Mouse (Mus musculus) megakaryocyte, adult 5-6 weeks (primary cell): ENCODE data around the gene Pdcd1lg2. TPM values are rescaled to one million over a fixed set of nuclear protein-coding genes. Genes with fewer than 3 reads are reported as not detected.
A peak's percentile ranks its signal among the peaks of the same experiment; 100 is the strongest.

Experiments used
- ATAC-seq: 2 replicates; pipeline ENCODE4 v1.8.0; 2016; ENCODE audit warnings: mild to moderate bottlenecking, inconsistent platforms; ENCODE audit not compliant: poor library complexity, severe bottlenecking
- total RNA-seq, 2 experiments: library from RNA; stranded (forward) in 1 of 2; stranded (reverse) in 1 of 2; fragments of 153-499, 151-499 nt in 1 of 2; fragments of 221-1000, 200-1000 nt in 1 of 2; gene quantifications; 2 replicates each; pipeline versions ENCODE4 v1.2.3 to v1.2.4; 2015 to 2017

The Pdcd1lg2 gene
- total RNA-seq, 2 experiments from 2014 or later = 0.44 TPM; not detected in 1

GRCm38 (mm10) chr19:29489785-29490284 lies 79.1 kb downstream of the Pdcd1lg2 start:
- no peak for ATAC-seq

DNA sequence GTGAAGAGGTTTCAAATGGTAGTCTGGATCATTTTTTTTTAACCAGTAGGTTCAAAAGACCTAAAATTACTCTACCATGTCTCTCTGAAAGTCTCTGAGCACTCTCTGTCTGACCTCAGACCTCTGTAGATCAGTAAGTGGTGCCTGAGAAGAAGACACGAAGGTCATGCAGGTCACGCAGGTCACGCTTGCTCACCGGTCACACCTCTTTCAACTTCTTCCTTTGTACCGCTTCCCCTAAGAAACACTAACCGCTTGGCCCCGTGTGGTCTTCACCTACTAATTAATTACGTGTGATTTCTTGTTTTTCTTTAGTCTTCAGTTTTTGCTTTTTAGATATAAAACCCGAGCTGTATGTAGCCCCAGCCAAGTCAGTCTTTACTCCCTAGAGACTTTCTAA lies 80.7 kb downstream of the Pdcd1lg2 start:
- no peak for ATAC-seq

DNA sequence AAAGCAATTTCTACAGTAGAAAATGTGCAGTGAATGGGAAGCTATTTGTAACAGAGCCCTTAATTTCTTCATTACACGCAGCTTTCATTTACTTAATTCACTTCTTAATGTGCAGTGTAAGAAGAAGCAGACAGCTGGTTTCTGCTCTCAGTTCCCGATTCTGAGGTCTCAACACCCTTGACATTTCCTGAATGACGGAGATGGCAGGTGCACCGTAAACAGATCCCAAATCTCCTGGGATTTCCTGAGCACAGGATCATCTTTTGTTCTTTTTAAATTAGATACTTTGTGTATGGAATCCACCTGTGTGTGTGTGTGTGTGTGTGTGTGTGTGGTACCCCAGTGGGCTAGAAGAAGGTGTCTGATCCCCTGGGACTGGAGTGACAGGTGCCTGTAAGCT lies 83.7 kb downstream of the Pdcd1lg2 start:
- peak; percentile 53; the same call in 1 of the 2 replicates for ATAC-seq

- no peak for ATAC-seq
These were observed 85.4 kb downstream of the Pdcd1lg2 start for GRCm38 (mm10) chr19:29496001-29496597.

DNA sequence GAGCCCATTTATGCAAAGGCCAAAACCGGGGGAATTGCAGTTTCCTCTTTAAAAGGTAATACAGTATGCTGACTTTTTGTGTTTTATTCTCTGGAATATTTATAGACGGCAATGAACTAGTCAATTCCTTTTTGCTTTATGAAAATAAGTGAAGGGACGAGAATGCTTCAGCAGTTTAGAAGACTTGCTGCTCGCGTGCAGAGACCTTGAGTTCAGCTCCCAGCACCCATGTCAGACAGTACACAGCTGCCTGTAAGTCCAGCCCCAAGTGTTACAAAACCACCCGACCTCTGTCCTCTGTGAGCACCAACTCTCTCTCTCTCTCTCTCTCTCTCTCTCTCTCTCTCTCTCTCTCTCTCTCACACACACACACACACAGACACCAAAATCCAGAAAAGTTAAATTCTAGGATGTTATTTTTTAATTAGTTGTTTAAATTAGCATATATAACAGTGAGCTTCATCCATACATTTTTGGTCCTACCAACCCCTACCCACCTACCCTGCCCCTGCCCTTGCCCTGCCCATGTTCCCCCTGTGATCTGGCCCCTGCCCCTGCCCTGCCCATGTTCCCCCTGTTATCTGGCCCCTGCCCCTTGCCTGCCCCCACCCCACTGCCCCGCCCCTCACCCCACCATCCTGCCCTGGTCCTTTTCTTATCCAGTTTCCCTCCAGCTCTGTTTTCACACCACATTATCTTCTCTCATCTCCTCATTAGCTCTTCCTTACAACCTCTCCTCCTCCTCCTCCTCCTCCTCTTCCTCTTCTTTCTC lies 86.3 kb downstream of the Pdcd1lg2 start:
- no peak for ATAC-seq

- peak; percentile 36; the same call in 1 of the 2 replicates for ATAC-seq
These were observed 87.2 kb downstream of the Pdcd1lg2 start for GRCm38 (mm10) chr19:29497874-29498273.

DNA sequence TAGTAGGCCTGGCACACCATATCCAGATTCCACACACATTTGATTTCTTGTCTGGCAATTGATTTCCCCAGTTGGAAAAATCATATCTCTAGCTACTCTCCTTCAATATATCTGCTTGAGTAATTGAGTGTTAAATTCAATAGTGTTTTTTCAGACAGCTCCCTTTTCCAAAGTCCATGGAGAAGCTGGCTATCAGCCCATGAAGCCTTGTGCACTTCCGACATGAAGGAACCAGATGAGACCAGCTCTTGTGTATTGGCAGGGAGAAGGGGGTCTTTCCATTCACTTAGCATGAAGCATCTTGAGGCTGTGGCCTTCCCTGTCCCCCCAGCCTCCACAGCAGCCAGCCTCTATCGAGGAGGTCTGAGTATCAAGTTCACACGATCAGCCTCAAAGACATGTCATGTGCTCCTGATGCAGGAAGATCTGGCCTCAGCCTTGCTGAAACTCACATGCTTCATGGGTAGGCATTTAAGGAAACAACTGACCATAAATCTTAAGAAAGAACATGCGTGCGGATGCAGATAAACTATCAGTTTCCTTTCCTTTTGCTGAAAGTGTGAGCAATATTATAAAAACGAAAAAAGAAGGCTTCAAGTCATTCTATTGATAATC lies 88.2 kb downstream of the Pdcd1lg2 start:
- 0 out of 2 replicates have a peak, but pooled peaks have one; percentile 2 for ATAC-seq

GRCm38 (mm10) chr19:29500333-29500732 lies 89.6 kb downstream of the Pdcd1lg2 start:
- no peak for ATAC-seq

DNA sequence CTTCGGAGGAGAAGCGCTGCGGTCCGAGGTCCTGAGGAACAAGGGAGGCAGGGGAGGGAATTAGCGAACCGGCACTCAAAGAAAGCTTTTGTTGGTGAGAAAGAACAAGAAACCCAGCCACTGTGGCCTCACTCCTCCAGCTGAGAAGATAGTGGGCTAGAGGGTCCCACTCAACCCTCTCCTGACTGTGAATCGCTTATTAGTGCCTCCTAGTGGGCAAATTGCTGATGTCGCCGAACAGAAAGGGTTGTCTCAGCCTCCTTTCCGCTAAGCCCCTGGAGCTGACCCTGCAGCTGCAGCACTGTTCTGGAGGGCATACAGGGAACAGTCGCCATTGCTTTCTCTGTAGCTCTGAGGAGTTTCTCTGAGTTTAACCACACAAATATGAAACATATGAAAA lies 90.4 kb downstream of the Pdcd1lg2 start:
- ATAC-seq = peak; percentile 68

DNA sequence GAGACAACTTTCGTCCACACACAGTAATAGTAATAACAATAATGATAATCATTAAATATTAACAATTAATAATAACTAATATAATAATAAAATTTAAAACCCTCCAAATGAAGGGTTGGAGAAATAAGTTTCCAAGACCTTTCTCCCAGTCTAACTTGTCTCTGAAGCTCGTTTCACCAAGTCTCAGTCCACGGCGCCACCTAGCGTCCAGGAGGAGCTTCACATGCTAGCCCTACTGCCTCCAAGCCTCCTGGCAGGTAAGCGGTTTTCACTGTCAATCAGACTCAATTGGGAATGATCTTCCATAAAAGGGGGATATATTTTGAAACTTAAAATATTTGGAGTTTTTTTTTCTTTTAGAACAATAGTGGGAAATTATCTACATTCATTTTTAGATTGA lies 90.8 kb downstream of the Pdcd1lg2 start:
- peak; percentile 75 for ATAC-seq

GRCm38 (mm10) chr19:29504131-29504530 lies 93.4 kb downstream of the Pdcd1lg2 start:
- no peak for ATAC-seq

DNA sequence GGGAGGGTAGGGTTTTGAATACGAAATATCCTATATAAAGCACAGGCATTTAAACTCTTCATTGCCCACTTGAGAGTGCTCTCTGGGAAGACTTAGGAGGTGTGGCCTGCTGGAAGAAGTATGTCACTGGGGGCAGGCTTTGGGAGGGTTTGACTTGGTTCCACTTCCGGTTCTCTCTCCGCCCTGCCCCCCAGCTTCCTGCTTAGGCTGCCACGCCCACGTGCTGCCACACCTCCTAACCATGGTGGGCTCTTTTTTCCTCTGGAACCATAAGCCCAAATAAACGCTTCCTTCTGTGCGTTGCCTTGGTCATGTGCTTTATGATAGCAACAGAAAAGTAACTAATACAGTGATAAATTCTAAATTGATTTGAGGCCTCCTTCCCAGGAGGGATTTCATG lies 94.9 kb downstream of the Pdcd1lg2 start:
- ATAC-seq = no peak

DNA sequence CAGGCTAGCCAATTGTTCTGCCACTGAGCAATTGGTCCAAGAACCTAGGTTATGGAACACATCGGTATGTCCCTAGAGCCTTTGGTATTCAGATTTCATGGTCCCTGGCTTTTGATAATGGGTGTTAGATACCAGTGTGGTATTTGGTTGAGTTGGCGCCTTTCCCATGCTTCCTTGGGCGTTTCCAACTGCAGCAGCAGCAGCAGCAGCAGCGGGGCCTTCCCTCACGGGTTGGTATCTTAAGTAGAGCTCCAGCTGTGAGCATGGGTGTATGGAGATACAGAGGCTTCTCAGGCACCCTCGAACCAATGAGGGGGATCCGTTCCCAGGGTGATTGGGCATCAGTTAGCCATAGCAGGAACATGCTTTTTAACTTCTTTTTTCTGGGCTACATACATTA lies 97.5 kb downstream of the Pdcd1lg2 start:
- no peak for ATAC-seq

DNA sequence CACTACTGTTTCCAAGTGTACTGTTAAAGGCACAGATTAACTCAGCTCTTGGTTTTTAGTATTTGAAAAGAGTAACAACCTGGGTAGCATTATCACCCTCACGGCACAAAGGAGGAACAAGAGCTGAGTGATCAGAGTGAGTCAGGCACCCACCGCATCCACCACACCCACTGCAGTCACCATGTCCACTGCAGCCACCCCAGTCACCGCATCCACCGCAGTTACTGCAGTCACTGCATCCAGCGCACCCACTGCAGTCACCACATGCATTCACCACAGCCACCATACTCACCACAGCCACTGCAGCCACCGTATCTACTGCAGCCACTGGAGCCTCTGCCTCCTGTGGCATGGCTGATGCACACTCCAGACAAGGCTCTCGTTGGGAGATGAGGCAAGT lies 99.1 kb downstream of the Pdcd1lg2 start:
- ATAC-seq = no peak

GRCm38 (mm10) chr19:29511826-29512225 lies 101.1 kb downstream of the Pdcd1lg2 start:
- no peak for ATAC-seq

DNA sequence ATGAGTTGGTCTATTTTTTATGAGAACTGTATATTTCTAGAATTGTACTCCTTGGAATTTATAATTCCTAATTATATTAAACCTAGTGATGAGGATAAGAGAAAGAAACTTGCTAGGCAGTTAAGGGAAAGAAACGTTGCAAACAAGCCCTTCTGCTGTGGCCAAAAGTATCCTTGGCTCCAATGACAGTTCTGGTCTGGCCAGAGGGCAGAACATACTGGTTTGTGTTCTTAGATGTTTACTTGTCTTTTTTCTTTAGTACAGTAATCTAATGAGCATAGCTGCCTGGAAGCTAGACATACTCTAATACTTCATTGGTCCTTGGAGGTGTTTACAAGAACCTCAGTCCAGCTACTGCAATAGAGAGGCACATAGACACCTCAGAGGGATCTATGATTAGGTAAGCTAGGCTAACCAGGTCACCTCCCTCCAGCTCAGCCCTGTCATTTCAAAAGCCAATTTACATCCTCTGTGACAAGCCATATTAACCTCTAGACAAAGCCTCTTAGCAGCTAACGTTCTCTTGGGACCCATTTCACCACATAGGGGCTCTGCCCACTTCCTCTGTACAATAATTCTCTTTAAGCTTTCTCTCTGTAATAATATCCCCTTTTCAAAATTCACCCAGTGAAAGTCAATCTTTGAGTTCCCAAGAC lies 102.5 kb downstream of the Pdcd1lg2 start:
- ATAC-seq = no peak

- ATAC-seq = no peak
These were observed 103.4 kb downstream of the Pdcd1lg2 start for GRCm38 (mm10) chr19:29514130-29514529.

GRCm38 (mm10) chr19:29515386-29515785 lies 104.7 kb downstream of the Pdcd1lg2 start:
- no peak for ATAC-seq

DNA sequence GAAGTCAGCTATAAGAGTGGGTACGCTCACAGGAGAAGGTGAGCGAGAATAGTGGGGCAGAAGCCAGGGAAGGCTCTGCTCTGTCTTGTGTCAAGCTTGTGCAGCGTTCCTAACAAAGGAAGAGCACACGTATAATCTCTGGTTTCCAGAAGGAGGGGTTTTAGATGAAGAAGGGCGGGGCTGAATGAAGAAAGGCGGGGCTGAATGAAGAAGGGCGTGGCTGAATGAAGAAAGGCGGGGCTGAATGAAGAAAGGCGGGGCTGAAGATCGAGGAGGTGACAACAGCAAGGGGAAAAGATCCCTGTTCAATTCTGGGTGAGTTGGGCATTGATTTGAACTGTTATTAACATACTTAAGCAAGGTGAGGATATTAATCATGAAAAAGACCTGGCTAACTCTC lies 105.3 kb downstream of the Pdcd1lg2 start:
- no peak for ATAC-seq

GRCm38 (mm10) chr19:29518409-29518808 lies 107.7 kb downstream of the Pdcd1lg2 start:
- ATAC-seq = no peak

DNA sequence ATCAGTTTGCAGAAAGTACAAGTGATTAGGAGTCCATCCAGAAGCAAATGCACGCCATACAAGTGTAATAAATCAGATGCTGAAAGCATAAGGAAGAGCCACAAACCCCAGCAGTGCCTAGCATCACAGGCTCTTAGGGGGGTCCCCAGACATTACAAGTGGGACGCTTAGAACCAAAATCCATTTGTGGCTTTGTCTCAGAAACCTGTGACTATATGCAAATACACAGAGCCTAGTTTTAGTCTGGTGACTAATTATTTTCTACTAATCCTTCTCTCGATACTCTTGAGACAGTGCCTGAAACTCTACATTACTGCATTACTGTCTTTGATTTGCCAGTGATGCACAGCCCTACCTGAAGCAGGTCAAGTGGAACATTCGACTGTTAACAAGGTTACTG lies 108.2 kb downstream of the Pdcd1lg2 start:
- no peak for ATAC-seq
